In the genomic region with DNA sequence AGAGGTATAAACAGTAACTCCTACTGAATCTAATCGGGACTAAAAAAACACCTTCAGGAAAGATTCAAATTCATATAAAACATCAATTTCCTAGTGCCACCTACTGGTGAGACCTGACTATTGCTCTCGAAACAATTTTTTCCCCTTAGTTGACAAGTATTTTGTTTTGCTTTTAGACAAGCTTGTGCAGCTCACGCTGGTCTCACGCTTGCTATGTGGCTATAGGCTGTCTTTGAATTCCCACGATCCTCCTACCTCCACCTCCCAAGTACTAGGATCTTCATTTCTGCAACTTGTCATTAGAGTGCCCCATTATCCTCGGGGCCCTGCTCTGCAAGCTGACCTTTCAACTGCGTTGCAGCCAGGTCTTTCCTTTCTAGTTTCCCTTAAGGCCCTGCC, we compare ENCODE assay signal across 8 mouse cellular contexts. TPM values are rescaled to one million over a fixed set of nuclear protein-coding genes. Genes with fewer than 3 reads are reported as not detected.
DNase-seq lines count a peak whose midpoint lies in the region; ATAC-seq and TF ChIP-seq lines count a peak whose summit lies in the region.

No protein-coding gene starts in this region.

- no peak for TF ChIP-seq POLR2A in bone marrow, adult 2 months (IDR thresholded peaks at IDR 0.05; ENCODE audit: borderline replicate concordance, control insufficient read depth, low read depth, low read length)

- no peaks in the 10 kb centered on the region for H3K9me3 ChIP-seq in forebrain, embryonic 11.5 days (ENCODE audit: control insufficient read depth, low read length)
- no peaks in the 10 kb centered on the region for H3K9me3 ChIP-seq in intestine, embryonic 14.5 days (ENCODE audit: control insufficient read depth, low read length)
- no peaks in the 10 kb centered on the region for H3K9me3 ChIP-seq in liver, embryonic 15.5 days (replicated peaks)

- no peaks in the 10 kb centered on the region for H3K36me3 ChIP-seq in forebrain, embryonic 11.5 days (ENCODE audit: control insufficient read depth, insufficient read depth, low read length)
- H3K36me3 ChIP-seq in intestine, embryonic 14.5 days (ENCODE audit: control insufficient read depth, insufficient read depth, low read length): no peaks in the 10 kb centered on the region
- H3K36me3 ChIP-seq in liver, embryonic 15.5 days (replicated peaks): no peaks in the 10 kb centered on the region

- H3K9ac ChIP-seq in forebrain, embryonic 11.5 days (ENCODE audit: low read length): no peak overlapping the region
- peak overlapping the region; percentile 34; the same call in 1 of the 2 replicates for H3K9ac ChIP-seq in intestine, embryonic 14.5 days (ENCODE audit: low read length)
- H3K9ac ChIP-seq in liver, embryonic 15.5 days: peak overlapping the region; percentile 28

- H3K4me1 ChIP-seq in bone marrow, adult 2 months (ENCODE audit: control insufficient read depth, insufficient read depth, low read length): no peaks in the 10 kb centered on the region
- H3K4me1 ChIP-seq in forebrain, embryonic 11.5 days (replicated peaks; ENCODE audit: control insufficient read depth, insufficient read depth, low read length): no peaks in the 10 kb centered on the region
- H3K4me1 ChIP-seq in intestine, embryonic 14.5 days (replicated peaks; ENCODE audit: control insufficient read depth, insufficient read depth, low read length): peaks cover 12% of the 10 kb centered on the region
- H3K4me1 ChIP-seq in liver, embryonic 15.5 days (replicated peaks): peaks cover 29% of the 10 kb centered on the region

- ATAC-seq in forebrain, embryonic 11.5 days (replicated peaks; ENCODE audit: low FRiP score): no peak; the same call in 1 of the 2 replicates
- peak; percentile 56 for ATAC-seq in intestine, embryonic 14.5 days (replicated peaks; ENCODE audit: low FRiP score, low TSS enrichment, low read depth)
- peak; percentile 16 for ATAC-seq in liver, embryonic 15.5 days (ENCODE audit: insufficient read depth)
- ATAC-seq in neutrophil, adult 5-6 weeks (ENCODE audit: extremely low read depth, insufficient number of reproducible peaks, low FRiP score, poor library complexity, severe bottlenecking): peak; percentile 31

- WGBS in bone marrow, adult 2 months: under 1% methylated on average over 7 of the region's 7 CpGs
- WGBS in forebrain, embryonic 11.5 days: under 1% methylated on average over 7 of the region's 7 CpGs
- under 1% methylated on average over 7 of the region's 7 CpGs for WGBS in intestine, embryonic 14.5 days
- under 1% methylated on average over 7 of the region's 7 CpGs for WGBS in liver, embryonic 15.5 days (ENCODE audit: insufficient replicate concordance)

- H3K4me2 ChIP-seq in forebrain, embryonic 11.5 days (ENCODE audit: low read depth, low read length, severe bottlenecking): peak overlapping the region; percentile 57
- peak overlapping the region; percentile 59 for H3K4me2 ChIP-seq in intestine, embryonic 14.5 days (ENCODE audit: low read length)
- H3K4me2 ChIP-seq in liver, embryonic 15.5 days: peak overlapping the region; percentile 80

- DNase-seq in ovary, postnatal 10 days (ENCODE audit: low spot score): peak; percentile 44
- no peak for DNase-seq in ovary, postnatal 36 days (ENCODE audit: low spot score)
- no peak for DNase-seq in forebrain, embryonic 11.5 days (ENCODE audit: low spot score)
- peak; percentile 92 for DNase-seq in intestine, embryonic 14.5 days (ENCODE audit: low spot score)
- DNase-seq in thymus, adult 18-20 months: no peak

- TF ChIP-seq CTCF in bone marrow, adult 2 months (IDR thresholded peaks at IDR 0.05; ENCODE audit: control insufficient read depth, insufficient read depth, low read length): no peak

- no peaks in the 10 kb centered on the region for H3K27me3 ChIP-seq in forebrain, embryonic 11.5 days (ENCODE audit: control insufficient read depth, insufficient read depth, low read length)
- no peaks in the 10 kb centered on the region for H3K27me3 ChIP-seq in intestine, embryonic 14.5 days (replicated peaks; ENCODE audit: control insufficient read depth, insufficient read depth, low read length)
- peaks cover 11% of the 10 kb centered on the region for H3K27me3 ChIP-seq in liver, embryonic 15.5 days

- peak overlapping the region; percentile 69 for H3K4me3 ChIP-seq in bone marrow, adult 2 months (replicated peaks; ENCODE audit: control insufficient read depth, low read depth, low read length)
- peak overlapping the region; percentile 80 for H3K4me3 ChIP-seq in forebrain, embryonic 11.5 days (ENCODE audit: low read depth, low read length)
- peak overlapping the region; percentile 80 for H3K4me3 ChIP-seq in intestine, embryonic 14.5 days (ENCODE audit: low read depth, low read length)
- peak overlapping the region; percentile 92 for H3K4me3 ChIP-seq in liver, embryonic 15.5 days (replicated peaks)

- peak overlapping the region; percentile 50 for H3K27ac ChIP-seq in bone marrow, adult 2 months (ENCODE audit: control insufficient read depth, insufficient read depth, low read depth, low read length, poor library complexity)
- H3K27ac ChIP-seq in forebrain, embryonic 11.5 days (ENCODE audit: low read depth, low read length): 0 out of 2 replicates have a peak overlapping the region, but pooled peaks have one; percentile 43
- peak overlapping the region; percentile 92; the same call in 1 of the 2 replicates for H3K27ac ChIP-seq in intestine, embryonic 14.5 days (ENCODE audit: low read depth)
- peak overlapping the region; percentile 91 for H3K27ac ChIP-seq in liver, embryonic 15.5 days (replicated peaks)

RNA-seq across cellular contexts. Expression of a gene that starts 0.5 kb away (rescaled TPM):
- 5.1 and 7.7 TPM in 2 replicates for polyA plus RNA-seq in bone marrow, adult 2 months (2011; ENCODE audit: insufficient read depth, insufficient read length, low replicate concordance, missing spikeins)
- polyA plus RNA-seq in forebrain, embryonic 11.5 days (2014; fragmentation: Nextera tagmentation; extraction: Ambion mirVana): 21.9 and 24.2 TPM in 2 replicates
- polyA plus RNA-seq in intestine, embryonic 14.5 days (2014; fragmentation: Nextera tagmentation; extraction: Ambion mirVana): 34.2 and 36.8 TPM in 2 replicates
- polyA plus RNA-seq in liver, embryonic 15.5 days (2015; fragmentation: Nextera tagmentation; extraction: Ambion mirVana): 8.7 and 8.8 TPM in 2 replicates
- 44.1 and 49.2 TPM in 2 replicates for total RNA-seq in neutrophil, adult 5-6 weeks (2017)

RNA-seq across cellular contexts. Expression of a gene that starts 45.4 kb away (rescaled TPM):
- not detected in 2 replicates for polyA plus RNA-seq in bone marrow, adult 2 months (2011; ENCODE audit: insufficient read depth, insufficient read length, low replicate concordance, missing spikeins)
- 2.2 and 2.9 TPM in 2 replicates for polyA plus RNA-seq in forebrain, embryonic 11.5 days (2014; fragmentation: Nextera tagmentation; extraction: Ambion mirVana)
- 6.4 and 7.0 TPM in 2 replicates for polyA plus RNA-seq in intestine, embryonic 14.5 days (2014; fragmentation: Nextera tagmentation; extraction: Ambion mirVana)
- 0.35 and 0.40 TPM in 2 replicates for polyA plus RNA-seq in liver, embryonic 15.5 days (2015; fragmentation: Nextera tagmentation; extraction: Ambion mirVana)
- total RNA-seq in neutrophil, adult 5-6 weeks (2017): not detected in 2 replicates

Comparison
In these comparisons a context has a peak if more than half of its experiments do, and no peak if none do; other contexts are left out.
1. DNase-seq: peak in ovary, postnatal 10 days (single experiment) and intestine, embryonic 14.5 days (single experiment); none in ovary, postnatal 36 days (single experiment), forebrain, embryonic 11.5 days (single experiment) and thymus, adult 18-20 months (0 of 2).
2. Peak in every context shown above with its lines, with median percentiles within 50 percentile points of each other: H3K27ac ChIP-seq, H3K4me3 ChIP-seq and H3K4me2 ChIP-seq.